Mouse (Mus musculus): ENCODE data around the gene Nrm.

Nrm gene

DNA sequence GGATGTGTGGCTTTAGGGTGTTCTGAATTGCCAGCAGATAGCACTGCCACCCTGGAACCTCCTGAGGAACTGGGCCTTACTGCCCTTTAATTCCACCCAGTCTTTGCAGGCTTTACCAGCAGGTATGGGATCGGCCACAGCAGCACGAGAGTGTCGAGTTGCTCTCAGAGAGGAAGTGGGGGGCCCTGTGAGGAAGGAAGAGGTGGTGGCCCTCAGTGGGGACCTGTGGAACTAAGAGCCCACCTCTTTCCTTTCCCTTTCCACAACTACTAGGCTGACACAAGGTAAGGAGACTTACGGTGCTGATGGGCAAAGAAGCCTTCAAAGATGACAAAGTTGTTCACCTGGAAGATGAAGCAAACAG lies 42.9 kb downstream of the Nrm start:
- no peak for ATAC-seq (ENCODE audit: low TSS enrichment)

DNA sequence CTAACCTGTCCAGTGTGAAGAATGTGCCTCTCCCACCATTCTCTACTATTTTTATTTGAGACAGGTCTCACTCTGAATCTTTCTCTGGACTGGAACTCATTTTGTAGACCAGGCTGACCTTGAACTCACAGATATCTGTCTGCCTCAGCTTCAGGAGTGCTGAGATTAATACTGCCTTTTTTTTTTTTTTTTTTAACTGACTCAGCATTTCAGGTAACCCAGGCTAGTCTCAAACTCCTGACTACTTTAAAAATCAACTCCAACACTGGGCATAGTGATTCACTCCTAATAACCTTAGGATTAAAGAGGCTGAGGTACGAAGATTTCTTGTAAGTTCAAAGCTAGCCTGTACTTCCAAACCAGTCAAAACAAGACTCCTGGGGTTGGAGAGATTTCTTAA lies 44.5 kb downstream of the Nrm start:
- no peak for ATAC-seq (ENCODE audit: low TSS enrichment)

DNA sequence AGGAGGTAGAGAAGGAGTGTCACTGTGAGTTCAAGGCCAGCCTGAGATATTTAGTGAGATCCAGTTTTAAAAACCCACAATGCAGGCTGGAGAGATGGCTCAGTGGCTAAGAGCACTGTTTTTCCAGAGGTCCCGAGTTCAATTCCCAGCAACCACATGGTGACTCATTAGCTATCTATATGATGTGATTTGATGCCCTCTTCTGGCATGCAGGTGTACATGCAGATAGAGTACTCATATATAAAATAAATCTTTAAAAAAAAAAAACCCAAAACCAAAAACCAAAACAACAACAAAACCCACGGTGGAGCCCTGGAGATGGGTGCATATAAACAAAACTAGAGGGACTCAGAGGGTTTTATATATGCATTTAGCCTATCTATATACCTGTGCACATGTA lies 46.5 kb downstream of the Nrm start:
- no peak for ATAC-seq (ENCODE audit: low TSS enrichment)

DNA sequence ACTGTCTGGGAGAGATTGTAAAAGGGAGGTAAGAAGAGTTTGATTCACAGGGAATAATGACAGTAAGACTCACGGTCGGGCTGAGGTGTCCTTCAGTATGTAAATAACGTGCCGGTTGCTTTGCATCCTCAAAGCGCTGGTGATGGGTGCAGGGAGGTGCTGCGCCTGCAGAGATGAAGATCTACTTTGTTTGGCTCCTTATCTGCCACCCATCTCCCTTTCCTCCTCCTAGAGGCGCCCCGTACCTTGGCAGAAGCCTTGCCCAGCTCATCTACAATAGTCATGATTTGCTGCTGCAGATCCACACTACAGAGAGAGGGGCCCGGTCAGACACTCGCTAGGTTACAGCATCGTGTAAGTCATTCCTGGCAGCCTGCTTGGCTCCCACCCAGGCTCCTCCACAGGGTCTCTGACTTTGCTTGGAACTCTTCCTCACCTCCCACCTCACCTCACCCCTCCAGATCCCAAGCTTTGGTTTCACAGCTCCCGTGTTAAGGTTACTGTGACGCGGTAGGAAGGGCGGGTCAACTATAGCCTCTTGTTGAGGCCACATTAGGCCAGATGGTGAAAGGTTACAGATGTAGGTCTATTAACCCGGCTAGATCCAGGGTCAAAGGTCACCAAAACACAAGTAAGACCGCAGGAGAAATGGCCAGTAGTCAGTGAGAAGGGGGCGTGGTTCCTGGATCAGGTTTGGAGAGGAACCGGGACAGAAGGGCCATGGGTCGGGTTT lies 48.2 kb downstream of the Nrm start:
- ATAC-seq (ENCODE audit: low TSS enrichment), result no peak; the same call in 1 of the 2 replicates

DNA sequence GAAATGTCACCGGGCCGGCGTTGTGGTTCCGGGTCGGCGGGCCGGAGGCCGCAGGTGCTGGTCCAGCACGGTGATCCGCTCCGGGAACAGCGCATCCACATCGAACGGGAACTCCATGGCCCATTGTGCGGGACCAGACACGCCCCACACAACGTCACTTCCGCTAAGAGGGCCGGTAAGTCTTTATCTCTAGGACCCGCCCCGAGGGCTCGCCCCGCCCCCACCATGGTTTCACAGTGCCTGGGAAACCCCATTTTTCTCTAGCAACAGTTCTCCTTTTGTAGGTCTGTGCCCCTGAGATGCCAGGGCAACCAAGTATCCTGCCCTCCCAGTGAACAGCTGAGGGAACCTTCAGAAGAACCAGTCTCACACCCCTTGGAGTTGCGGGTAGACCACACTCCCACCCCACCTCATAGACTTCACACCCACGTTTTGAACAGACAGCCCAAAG lies 48.8 kb downstream of the Nrm start, which contains the start of gene Atat1:
TSS of gene Atat1 (minus strand) at position 157 of the 451 bp plus-strand sequence.
- peak; percentile 93 for ATAC-seq (ENCODE audit: low TSS enrichment)

DNA sequence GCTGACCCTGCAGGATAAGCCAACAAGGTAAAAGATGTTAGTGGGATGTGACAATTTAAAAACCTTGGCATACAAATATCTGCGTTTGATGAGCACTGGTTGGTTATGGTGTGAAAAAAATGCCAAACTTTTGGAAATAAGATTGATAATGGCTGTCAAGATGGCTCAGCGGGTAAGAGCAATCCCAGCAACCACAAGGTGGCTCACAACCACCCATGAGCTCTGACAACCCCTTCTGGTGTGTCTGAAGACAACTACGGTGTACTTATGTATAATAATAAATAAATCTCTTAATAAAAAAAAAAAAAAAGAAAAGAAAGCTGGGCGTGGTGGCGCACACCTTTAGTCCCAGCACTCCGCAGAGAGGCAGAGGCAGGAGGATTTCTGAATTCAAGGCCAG lies 53.9 kb downstream of the Nrm start:
- no peak for ATAC-seq (ENCODE audit: low TSS enrichment)
